Mouse (Mus musculus) CD4-positive, CD25-positive, alpha-beta regulatory T cell, adult 2 months (primary cell): ENCODE measurements around the gene Csnk1d.

Experiments
- DNase-seq: peaks from one replicate; pipeline ENCODE4 v3.0.0-alpha.2; 2012; ENCODE audit warnings: low read depth, low spot score

Gene Csnk1d

DNA sequence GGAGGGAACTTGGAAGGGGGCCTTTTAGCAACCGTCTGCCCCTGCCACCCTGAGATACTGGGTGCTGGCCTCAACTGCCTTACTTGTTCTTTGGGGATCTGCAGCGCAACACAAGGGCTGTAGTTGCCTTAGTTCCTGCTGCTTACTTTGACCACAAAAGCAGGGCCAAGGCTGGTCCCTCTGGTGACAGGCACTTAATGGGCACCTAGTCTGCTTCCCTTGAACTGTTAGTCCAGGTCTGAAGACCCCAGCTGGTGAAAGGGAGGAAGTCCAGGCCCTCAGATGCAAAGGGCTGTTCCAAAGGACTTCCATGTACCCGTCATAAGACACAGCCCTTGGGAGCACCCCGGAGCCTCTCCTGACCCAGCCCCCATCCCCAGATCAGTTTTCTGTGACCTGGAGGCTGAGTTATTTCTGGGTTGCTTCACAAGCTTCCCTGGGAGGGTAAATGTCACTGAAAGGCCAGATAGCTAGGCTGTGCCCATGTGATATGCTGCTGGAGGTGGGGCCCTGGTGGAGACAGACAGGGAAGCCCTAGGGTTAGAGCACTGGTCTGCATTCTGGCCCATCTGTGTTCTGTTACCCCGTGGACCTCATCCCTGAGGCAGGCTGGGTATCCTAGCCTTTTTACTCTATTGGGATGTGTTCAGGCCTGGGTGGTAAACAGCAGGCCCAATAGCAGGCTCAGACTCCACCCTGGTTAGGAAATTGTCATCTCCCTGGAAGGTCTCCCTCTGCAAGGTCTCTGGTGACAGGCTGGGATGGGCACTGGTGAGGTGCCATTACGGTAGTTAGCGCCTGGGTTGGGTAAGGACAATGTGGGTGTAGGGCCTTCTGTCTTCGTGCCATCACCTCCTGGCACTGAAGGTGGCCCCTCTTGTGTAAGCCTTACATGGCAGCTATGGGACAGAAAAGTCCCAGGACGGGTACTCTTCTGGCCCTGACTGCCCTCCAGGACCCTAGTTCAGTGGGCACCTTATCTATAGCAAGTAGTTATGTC is 39.1 kb downstream of the Csnk1d start:
- DNase-seq: no peak

DNA sequence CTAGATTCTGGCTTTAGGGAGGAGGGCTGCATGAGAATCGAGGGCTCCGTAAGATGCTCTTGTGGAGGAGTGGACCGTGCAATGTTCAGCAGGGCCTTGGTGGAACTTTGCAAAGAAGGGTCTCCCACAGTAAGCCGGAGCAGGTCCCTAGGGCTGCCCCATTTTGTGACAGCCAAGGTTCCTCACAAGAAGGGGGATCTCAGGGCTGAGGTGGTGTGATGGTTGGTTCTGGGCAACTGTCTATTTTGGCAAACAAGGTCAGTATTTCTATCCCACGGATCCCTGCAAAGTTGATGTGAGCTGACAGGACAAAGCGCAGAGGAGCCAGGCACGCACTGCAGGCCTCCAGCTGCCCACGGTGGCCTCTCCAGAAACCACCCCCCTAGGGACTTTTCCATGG is 39.9 kb downstream of the Csnk1d start:
- DNase-seq: no peak

GRCm38 (mm10) chr11:120950281-120951202 is 40.6 kb downstream of the Csnk1d start:
- peak; percentile 87 for DNase-seq

GRCm38 (mm10) chr11:120949863-120950262 is 41.3 kb downstream of the Csnk1d start:
- DNase-seq: no peak

- peak; percentile 84 for DNase-seq
Measured at GRCm38 (mm10) chr11:120948861-120949851, 42.0 kb downstream of the Csnk1d start.

GRCm38 (mm10) chr11:120948328-120948727 is 42.8 kb downstream of the Csnk1d start, which contains the start of gene Slc16a3:
TSS of gene Slc16a3 (plus strand) at chr11:120948480.
- peak; percentile 37 for DNase-seq

DNA sequence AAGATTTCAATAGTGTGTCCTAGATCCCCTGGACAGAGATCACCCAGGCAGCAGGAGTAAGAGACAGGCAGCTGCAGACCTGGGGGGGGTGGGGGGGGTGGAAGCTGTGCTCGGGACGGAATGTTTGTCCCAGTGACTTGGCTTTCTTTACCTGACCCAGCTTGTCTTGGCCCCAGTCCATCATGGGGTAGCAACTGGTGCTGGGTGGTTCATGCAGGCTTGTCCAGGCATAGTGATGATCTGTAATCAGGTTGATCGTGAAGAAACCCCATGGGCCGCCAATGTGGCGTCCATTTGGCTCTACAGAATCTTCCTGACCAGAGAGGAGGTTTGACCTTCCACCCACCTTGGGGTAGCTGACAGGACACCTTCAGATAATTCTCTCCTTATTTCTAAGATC is 45.2 kb downstream of the Csnk1d start:
- no peak for DNase-seq

- DNase-seq: no peak
Measured at GRCm38 (mm10) chr11:120945266-120945665, 45.9 kb downstream of the Csnk1d start.

- DNase-seq: peak; percentile 78
Measured at GRCm38 (mm10) chr11:120940959-120941358, 50.2 kb downstream of the Csnk1d start.

DNA sequence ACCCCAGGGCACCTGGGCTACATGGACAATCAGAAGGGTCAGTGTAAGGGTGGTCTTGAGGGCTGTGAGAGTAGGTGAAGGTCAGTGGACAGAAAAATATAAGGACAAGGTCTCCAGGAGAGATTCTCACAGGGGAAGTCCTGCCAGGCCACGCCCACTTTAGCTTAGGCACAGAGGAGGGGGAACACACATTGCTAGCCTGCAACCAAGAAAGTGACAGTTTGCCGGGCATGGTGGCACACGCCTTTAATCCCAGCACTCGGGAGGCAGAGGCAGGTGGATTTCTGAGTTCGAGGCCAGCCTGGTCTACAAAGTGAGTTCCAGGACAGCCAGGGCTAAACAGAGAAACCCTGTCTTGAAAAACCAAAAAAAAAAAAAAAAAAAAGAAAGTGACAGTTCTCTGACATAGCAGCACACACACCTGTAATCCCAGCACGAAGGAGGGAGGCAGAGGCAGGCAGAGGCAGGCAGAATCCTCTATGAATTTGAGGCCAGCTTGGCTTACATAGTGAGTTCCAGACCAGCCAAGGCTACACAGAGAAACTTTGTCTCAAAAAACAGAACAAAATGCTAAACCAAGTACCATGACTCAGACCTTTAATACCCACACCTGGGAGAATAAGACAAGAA is 51.3 kb downstream of the Csnk1d start:
- no peak for DNase-seq

GRCm38 (mm10) chr11:120938795-120939194 is 52.3 kb downstream of the Csnk1d start:
- DNase-seq: no peak

- DNase-seq: no peak
Measured at GRCm38 (mm10) chr11:120937976-120938375, 53.2 kb downstream of the Csnk1d start.

GRCm38 (mm10) chr11:120932564-120933398 is 58.3 kb downstream of the Csnk1d start, which contains the start of gene Ccdc57:
TSS of gene Ccdc57 (minus strand) at chr11:120932872.
- peak; percentile 92 for DNase-seq

DNA sequence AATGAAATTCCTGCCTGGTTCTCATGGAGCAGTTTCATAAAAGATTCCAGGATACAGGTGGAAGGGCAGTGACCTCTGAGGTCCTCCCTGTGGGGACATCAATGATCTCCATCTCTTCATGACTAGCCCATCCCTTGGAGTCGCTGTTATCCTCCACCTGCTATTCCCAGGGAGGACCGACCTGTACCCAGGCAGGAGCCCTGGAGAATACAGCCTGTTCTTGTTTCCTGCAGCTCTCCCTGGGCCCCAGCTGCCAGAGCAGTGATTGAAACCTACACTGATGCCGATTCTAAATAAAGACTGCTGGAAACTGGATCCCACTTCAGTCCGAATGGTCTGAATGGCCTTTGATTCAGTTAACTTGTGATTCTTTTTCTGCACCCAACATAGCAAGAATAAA is 59.7 kb downstream of the Csnk1d start:
- no peak for DNase-seq

- DNase-seq: no peak
Measured at GRCm38 (mm10) chr11:120928468-120928867, 62.7 kb downstream of the Csnk1d start.

DNA sequence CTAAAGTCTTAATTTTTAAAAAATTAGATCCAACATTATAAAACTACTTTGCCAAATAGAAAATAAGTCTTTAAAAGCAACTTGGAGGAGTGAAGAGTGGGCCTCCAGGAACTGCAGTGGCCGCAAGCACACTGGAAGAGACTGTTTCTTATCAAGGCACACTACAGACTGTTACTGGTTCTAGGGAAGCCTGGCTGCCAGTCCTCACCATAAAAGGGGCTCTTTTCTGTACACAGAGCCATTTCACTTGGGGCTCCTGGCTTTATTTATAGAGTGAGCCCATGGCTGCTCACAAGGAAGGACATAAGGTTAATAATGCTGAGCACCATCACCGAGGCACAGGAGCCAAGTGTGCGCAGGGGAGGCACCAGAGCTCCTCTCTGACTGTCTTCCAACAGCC is 68.6 kb downstream of the Csnk1d start:
- no peak for DNase-seq

GRCm38 (mm10) chr11:120917756-120918155 is 73.4 kb downstream of the Csnk1d start:
- DNase-seq: no peak

DNA sequence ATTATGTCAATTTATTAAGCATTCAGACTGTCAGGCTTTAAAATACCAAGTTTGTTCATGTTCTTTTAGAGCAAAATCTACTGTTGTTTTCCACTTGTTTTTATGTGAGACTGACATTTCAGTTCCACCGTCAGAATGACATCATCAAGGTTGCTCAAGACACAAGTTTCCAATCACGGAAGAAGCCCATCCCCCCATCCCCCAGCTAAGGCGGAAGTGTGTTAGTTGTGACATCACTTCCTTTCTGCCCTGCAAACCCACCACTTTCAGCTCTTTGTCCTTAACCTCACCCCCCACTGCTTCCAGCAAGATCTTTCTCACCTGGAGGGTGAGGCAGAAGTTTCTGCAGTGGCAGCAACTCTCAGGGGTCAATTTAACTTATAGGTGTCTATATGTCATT is 74.7 kb downstream of the Csnk1d start:
- peak; percentile 95 for DNase-seq

GRCm38 (mm10) chr11:120913796-120914195 is 77.3 kb downstream of the Csnk1d start:
- no peak for DNase-seq
